Mouse (Mus musculus): ENCODE data around the gene Ccr5. TPM values are rescaled to one million over a fixed set of nuclear protein-coding genes. Genes with fewer than 3 reads are reported as not detected.
A peak's percentile ranks its signal among the peaks of the same experiment; 100 is the strongest.

The Ccr5 gene
- polyA plus RNA-seq, 1 experiment from 2014 or later = 0.74 TPM

DNA sequence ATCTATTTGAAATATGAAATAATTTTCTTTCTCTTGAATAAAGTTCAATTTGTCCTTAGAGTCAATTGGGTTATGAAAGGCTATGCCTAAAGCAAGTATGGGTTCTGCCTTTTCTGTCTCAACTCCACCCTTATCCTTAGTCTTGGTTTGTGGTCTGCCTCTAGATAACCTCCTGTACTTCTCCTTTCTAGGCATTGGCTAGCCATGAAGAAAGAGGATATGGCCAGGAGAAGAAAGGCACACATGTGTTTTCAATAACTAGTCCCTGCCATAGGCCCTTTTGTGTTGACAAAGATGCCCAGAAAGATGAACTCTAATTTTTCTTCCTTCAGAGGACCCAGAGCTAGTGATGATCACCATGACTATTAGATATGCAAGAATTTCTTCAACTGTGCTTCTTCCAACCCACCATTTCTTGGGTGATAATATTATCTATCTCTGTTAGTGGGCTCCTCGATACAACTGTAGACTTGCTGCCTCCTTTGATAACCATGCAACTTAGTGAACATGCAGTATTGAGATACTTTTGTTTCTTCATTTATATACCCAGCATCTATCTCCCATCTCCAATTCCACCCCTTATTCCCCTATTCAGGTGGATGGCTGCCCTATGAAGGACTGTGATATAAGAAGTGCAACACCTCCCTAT is 8.6 kb upstream of the Ccr5 start:
- 81% methylated on average over 1 of the region's 1 CpGs for WGBS
- no peak for ATAC-seq

DNA sequence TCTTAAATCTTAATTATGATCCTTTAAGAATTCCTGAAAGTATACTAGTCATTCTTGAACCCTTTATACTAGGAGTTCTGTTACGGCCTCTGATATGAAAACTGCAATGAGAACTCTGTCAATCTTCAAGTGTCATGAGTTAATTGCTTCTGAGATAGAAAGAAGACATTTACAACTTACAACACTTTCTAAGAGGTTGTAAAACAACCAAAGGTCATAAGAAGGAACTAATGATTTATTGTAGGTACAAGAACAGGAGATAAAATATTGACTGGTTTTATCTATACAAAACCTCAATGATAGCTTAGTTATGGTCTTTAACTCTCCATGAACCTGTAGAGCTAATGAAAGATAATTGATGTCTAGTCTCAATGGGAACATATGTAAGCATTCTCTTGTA is 7.6 kb upstream of the Ccr5 start:
- Histone ChIP-seq H3K4me1 (replicated peaks; ENCODE audit: control insufficient read depth, insufficient read depth, low read length) (no peaks in the 10 kb centered on the region), H3K9ac (ENCODE audit: low read depth, low read length) (no peak overlapping the region), H3K9me3 (ENCODE audit: control insufficient read depth) (no peaks in the 10 kb centered on the region), H3K4me3 (ENCODE audit: low read depth, low read length) (no peak overlapping the region), H3K27me3 (replicated peaks; ENCODE audit: control insufficient read depth, insufficient read depth, low read length) (peaks cover 21% of the 10 kb centered on the region), H3K36me3 (ENCODE audit: control insufficient read depth, insufficient read depth) (no peaks in the 10 kb centered on the region), H3K4me2 (replicated peaks; ENCODE audit: low read depth) (no peak overlapping the region), H3K27ac (ENCODE audit: low read depth, low read length) (no peak overlapping the region)
- TF ChIP-seq CTCF (IDR thresholded peaks at IDR 0.05; ENCODE audit: low read depth) = no peak
- peak; percentile 61; the same call in 1 of the 2 replicates for ATAC-seq
- WGBS = 26% methylated on average over 1 of the region's 1 CpGs

More for the DNA sequence above, 8.6 kb upstream of the Ccr5 start:
- H3K27ac ChIP-seq (ENCODE audit: low read depth, low read length) = no peak overlapping the region
- H3K27me3 ChIP-seq (replicated peaks; ENCODE audit: control insufficient read depth, insufficient read depth, low read length) = peaks cover 28% of the 10 kb centered on the region
- H3K9me3 ChIP-seq (ENCODE audit: control insufficient read depth) = no peaks in the 10 kb centered on the region
- no peaks in the 10 kb centered on the region for H3K36me3 ChIP-seq (ENCODE audit: control insufficient read depth, insufficient read depth)
- no peaks in the 10 kb centered on the region for H3K4me1 ChIP-seq (replicated peaks; ENCODE audit: control insufficient read depth, insufficient read depth, low read length)
- H3K9ac ChIP-seq (ENCODE audit: low read depth, low read length) = no peak overlapping the region
- no peak for TF ChIP-seq CTCF (IDR thresholded peaks at IDR 0.05; ENCODE audit: low read depth)
- H3K4me3 ChIP-seq (ENCODE audit: low read depth, low read length) = no peak overlapping the region
- H3K4me2 ChIP-seq (replicated peaks; ENCODE audit: low read depth) = no peak overlapping the region

DNA sequence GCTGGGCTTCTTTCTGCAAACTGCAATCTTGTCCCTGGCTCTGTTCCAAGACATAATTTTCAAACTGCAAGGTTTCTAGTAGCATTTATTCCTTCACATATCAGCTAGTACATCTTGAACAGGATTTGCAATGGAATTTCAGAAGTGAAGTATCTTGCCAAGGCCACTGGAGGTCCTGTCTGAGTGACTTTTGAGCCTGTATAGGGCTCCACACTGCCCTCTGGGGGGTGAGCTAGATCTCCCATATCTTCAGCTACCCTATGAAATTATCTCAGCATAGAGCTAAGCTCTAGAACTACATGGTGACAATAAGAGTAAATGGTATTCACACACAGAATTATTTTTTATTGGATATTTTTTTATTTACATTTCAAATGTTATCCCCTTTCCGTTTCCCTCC is 2.9 kb upstream of the Ccr5 start:
- no peak overlapping the region for H3K27ac ChIP-seq (ENCODE audit: low read depth, low read length)
- peaks cover 2% of the 10 kb centered on the region; the same call in 1 of the 2 replicates for H3K27me3 ChIP-seq (replicated peaks; ENCODE audit: control insufficient read depth, insufficient read depth, low read length)
- H3K4me3 ChIP-seq (ENCODE audit: low read depth, low read length) = no peak overlapping the region
- TF ChIP-seq CTCF (IDR thresholded peaks at IDR 0.05; ENCODE audit: low read depth) = peak; percentile 75
- 100% methylated on average over 1 of the region's 1 CpGs for WGBS
- ATAC-seq = no peak
- H3K9me3 ChIP-seq (ENCODE audit: control insufficient read depth) = no peaks in the 10 kb centered on the region
- no peaks in the 10 kb centered on the region for H3K4me1 ChIP-seq (replicated peaks; ENCODE audit: control insufficient read depth, insufficient read depth, low read length)
- H3K4me2 ChIP-seq (replicated peaks; ENCODE audit: low read depth) = no peak overlapping the region
- H3K36me3 ChIP-seq (ENCODE audit: control insufficient read depth, insufficient read depth) = no peaks in the 10 kb centered on the region
- H3K9ac ChIP-seq (ENCODE audit: low read depth, low read length) = no peak overlapping the region

DNA sequence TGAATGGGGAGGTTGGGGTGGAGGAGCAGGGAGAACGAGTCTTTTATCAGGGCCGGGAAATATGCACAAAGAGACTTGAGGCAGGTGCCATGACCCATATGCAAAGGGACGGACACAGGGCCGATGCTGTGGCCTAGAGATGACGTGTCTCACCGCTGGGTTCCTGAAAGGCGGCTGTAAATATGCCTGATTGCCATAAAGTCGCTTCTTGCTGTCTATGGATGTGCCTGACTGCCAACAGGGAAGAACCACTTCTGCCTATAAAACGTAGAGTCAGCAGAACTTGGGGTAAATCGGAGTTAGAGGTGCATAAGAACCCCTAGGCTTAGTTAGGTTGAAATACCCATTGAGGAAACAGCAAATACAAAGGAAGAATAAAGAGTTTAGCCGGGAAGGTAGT is 4.2 kb downstream of the Ccr5 start:
- Histone ChIP-seq H3K4me3 (ENCODE audit: low read depth, low read length) (no peak overlapping the region), H3K27ac (ENCODE audit: low read depth, low read length) (no peak overlapping the region), H3K9me3 (ENCODE audit: control insufficient read depth) (no peaks in the 10 kb centered on the region), H3K27me3 (replicated peaks; ENCODE audit: control insufficient read depth, insufficient read depth, low read length) (peaks cover 11% of the 10 kb centered on the region; the same call in 1 of the 2 replicates), H3K36me3 (ENCODE audit: control insufficient read depth, insufficient read depth) (no peaks in the 10 kb centered on the region), H3K4me2 (replicated peaks; ENCODE audit: low read depth) (no peak overlapping the region), H3K9ac (ENCODE audit: low read depth, low read length) (no peak overlapping the region), H3K4me1 (replicated peaks; ENCODE audit: control insufficient read depth, insufficient read depth, low read length) (no peaks in the 10 kb centered on the region)
- no peak for ATAC-seq
- no peak for TF ChIP-seq CTCF (IDR thresholded peaks at IDR 0.05; ENCODE audit: low read depth)
- WGBS = 71% methylated on average over 11 of the region's 11 CpGs

DNA sequence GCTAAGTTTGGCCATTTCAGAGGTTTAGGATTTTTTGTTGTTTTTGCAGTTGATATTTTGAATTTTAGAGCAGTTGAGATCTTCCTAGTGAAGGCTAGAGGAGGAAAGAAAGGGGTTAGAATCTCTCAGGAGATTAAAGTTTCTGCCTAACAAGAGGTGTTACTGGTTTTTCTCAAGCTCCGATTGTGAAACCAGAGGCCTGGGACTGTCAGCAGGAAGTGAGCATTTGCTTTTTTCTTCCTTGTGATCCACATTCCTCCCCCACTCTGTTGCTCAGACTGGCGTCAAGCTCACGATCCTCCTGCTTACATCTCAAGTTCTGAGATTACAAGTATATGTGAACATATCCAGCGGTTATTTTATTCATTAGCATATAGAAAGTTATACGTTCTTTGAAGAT is 5.0 kb downstream of the Ccr5 start:
- peak overlapping the region; percentile 21; the same call in 1 of the 2 replicates for H3K27ac ChIP-seq (ENCODE audit: low read depth, low read length)
- WGBS = 35% methylated on average over 5 of the region's 5 CpGs
- H3K4me1 ChIP-seq (replicated peaks; ENCODE audit: control insufficient read depth, insufficient read depth, low read length) = no peaks in the 10 kb centered on the region
- no peak for ATAC-seq
- no peaks in the 10 kb centered on the region for H3K36me3 ChIP-seq (ENCODE audit: control insufficient read depth, insufficient read depth)
- no peak overlapping the region for H3K4me2 ChIP-seq (replicated peaks; ENCODE audit: low read depth)
- H3K9ac ChIP-seq (ENCODE audit: low read depth, low read length) = no peak overlapping the region
- peaks cover 11% of the 10 kb centered on the region; the same call in 1 of the 2 replicates for H3K27me3 ChIP-seq (replicated peaks; ENCODE audit: control insufficient read depth, insufficient read depth, low read length)
- H3K9me3 ChIP-seq (ENCODE audit: control insufficient read depth) = no peaks in the 10 kb centered on the region
- H3K4me3 ChIP-seq (ENCODE audit: low read depth, low read length) = no peak overlapping the region
- TF ChIP-seq CTCF (IDR thresholded peaks at IDR 0.05; ENCODE audit: low read depth) = no peak

DNA sequence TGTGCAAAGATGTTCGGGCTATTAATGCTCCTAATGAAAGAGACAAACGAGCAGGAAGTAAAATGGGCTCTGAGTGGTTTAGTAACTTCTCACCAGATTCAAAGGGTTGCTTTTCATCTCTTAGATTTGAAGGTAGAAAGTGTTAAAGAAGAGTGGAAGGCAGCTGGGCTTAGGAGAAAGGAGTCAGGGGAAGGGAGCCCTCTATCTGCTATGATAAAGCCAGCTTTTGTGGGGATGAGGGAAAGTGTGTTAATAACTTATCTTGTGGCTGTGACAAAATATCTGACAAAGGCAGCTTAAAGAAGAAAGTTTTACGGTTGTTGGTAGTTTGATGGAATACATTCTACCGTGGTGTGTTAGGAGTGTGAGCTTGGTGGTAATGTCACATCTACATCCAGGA is 6.1 kb downstream of the Ccr5 start:
- Histone ChIP-seq H3K9me3 (ENCODE audit: control insufficient read depth) (no peaks in the 10 kb centered on the region), H3K4me3 (ENCODE audit: low read depth, low read length) (no peak overlapping the region), H3K4me2 (replicated peaks; ENCODE audit: low read depth) (no peak overlapping the region), H3K27me3 (replicated peaks; ENCODE audit: control insufficient read depth, insufficient read depth, low read length) (peaks cover 11% of the 10 kb centered on the region; the same call in 1 of the 2 replicates), H3K9ac (ENCODE audit: low read depth, low read length) (no peak overlapping the region), H3K27ac (ENCODE audit: low read depth, low read length) (no peak overlapping the region), H3K36me3 (ENCODE audit: control insufficient read depth, insufficient read depth) (no peaks in the 10 kb centered on the region), H3K4me1 (replicated peaks; ENCODE audit: control insufficient read depth, insufficient read depth, low read length) (no peaks in the 10 kb centered on the region)
- 0 out of 2 replicates have a peak, but pooled peaks have one; percentile 16 for TF ChIP-seq CTCF (IDR thresholded peaks at IDR 0.05; ENCODE audit: low read depth)
- WGBS = 43% methylated on average over 4 of the region's 4 CpGs
- no peak for ATAC-seq
